8 mouse cellular contexts compared by ENCODE assay signal in the genomic region with DNA sequence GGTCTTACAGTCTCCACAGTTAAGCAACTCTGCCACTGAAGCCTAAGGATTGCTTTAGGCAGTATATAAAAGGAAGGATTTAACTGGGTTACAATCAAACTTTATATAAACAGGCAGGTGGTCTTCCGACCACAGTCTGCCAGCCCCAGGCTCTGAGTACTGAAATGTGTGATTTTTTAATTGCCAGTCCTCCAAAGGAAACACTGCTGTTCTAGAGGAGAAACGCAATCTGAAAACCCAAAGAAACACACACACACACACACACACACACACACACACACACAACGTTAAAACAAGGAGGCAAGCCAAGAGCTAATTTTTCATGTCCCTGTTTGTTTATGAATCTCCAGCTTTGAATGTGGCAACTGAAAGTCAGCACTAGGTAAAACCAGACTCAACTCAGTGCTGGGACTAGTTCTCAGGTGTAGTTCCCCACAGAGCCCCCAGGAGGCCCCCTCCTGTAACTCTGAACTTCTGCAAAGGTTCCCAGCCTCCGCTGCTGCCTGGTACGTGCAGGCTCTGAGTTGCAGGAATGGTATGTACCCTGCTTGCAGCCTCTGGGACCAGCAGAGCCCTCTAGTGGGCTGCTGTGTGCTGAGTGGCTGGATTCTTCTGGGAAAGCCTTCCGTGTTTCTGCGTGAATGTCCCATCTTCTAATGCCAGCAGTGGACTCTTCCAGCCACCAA. TPM values are rescaled to one million over a fixed set of nuclear protein-coding genes. Genes with fewer than 3 reads are reported as not detected.
DNase-seq lines count a peak whose midpoint lies in the region; ATAC-seq and TF ChIP-seq lines count a peak whose summit lies in the region.

No protein-coding gene starts in this region.

- WGBS in forebrain, embryonic 16.5 days: 12% methylated on average over 7 of the region's 7 CpGs
- whole genome bisulfite sequencing in lung, adult 2 months: 7% methylated on average over 7 of the region's 7 CpGs

- no peak overlapping the region for H3K4me2 ChIP-seq in forebrain, embryonic 16.5 days (ENCODE audit: low read length)

- peak overlapping the region; percentile 55 for H3K4me3 ChIP-seq in E14TG2a.4 (replicated peaks; ENCODE audit: low read length)
- no peak overlapping the region for H3K4me3 ChIP-seq in forebrain, embryonic 16.5 days (replicated peaks; ENCODE audit: low read length)
- H3K4me3 ChIP-seq in layer of hippocampus, adult 2 months: no peak overlapping the region; the same call in 1 of the 2 replicates
- no peak overlapping the region for H3K4me3 ChIP-seq in lung, adult 2 months (replicated peaks; ENCODE audit: extremely low read depth, low read depth, low read length)

- peaks cover 38% of the 10 kb centered on the region for H3K4me1 ChIP-seq in E14TG2a.4 (replicated peaks; ENCODE audit: low read depth, low read length)
- peaks cover 24% of the 10 kb centered on the region for H3K4me1 ChIP-seq in forebrain, embryonic 16.5 days (replicated peaks; ENCODE audit: control insufficient read depth, insufficient read depth, low read length)
- H3K4me1 ChIP-seq in lung, adult 2 months (ENCODE audit: control insufficient read depth, insufficient read depth, low read length): peaks cover 8% of the 10 kb centered on the region

- no peak overlapping the region for H3K9ac ChIP-seq in forebrain, embryonic 16.5 days (replicated peaks; ENCODE audit: low read depth, low read length)

- peak; percentile 72 for TF ChIP-seq CTCF in E14TG2a.4 (conservative IDR thresholded peaks at IDR 0.05; ENCODE audit: low read length)
- TF ChIP-seq CTCF in layer of hippocampus, adult 2 months (conservative IDR thresholded peaks at IDR 0.05): peak; percentile 87
- peak; percentile 82 for TF ChIP-seq CTCF in lung, adult 2 months (IDR thresholded peaks at IDR 0.05; ENCODE audit: insufficient read depth, low read length)

- no peak for TF ChIP-seq POLR2A in lung, adult 2 months (IDR thresholded peaks at IDR 0.05; ENCODE audit: borderline replicate concordance, extremely low read depth, low read depth, low read length)

- H3K9me3 ChIP-seq in E14TG2a.4 (ENCODE audit: low read length): no peaks in the 10 kb centered on the region
- no peaks in the 10 kb centered on the region for H3K9me3 ChIP-seq in forebrain, embryonic 16.5 days (ENCODE audit: control insufficient read depth, low read length)

- peaks cover 3% of the 10 kb centered on the region; the same call in 1 of the 2 replicates for H3K36me3 ChIP-seq in E14TG2a.4 (ENCODE audit: insufficient read depth, low read length)
- H3K36me3 ChIP-seq in forebrain, embryonic 16.5 days (ENCODE audit: control insufficient read depth, insufficient read depth): peaks cover 4% of the 10 kb centered on the region; the same call in 1 of the 2 replicates

- peak overlapping the region; percentile 72 for H3K27ac ChIP-seq in forebrain, embryonic 16.5 days (ENCODE audit: low read length)
- peak overlapping the region; percentile 80 for H3K27ac ChIP-seq in layer of hippocampus, adult 2 months

- peak; percentile 90 for DNase-seq in adrenal gland, postnatal 14 days
- peak; percentile 76 for DNase-seq in heart, postnatal 25 days (ENCODE audit: low spot score)
- DNase-seq in layer of hippocampus, adult 2 months (ENCODE audit: low spot score in 2 of 2): peak; percentile 56 to 57
- peak; percentile 79 for DNase-seq in lung, adult 2 months
- DNase-seq in ovary, postnatal 36 days (ENCODE audit: low spot score): peak; percentile 76
- peak; percentile 87 for DNase-seq in thymus, postnatal 4 days

- intact Hi-C loops in heart, postnatal 25 days (cut with DNase I): loop anchor here (2.0 kb wide), 2 partner anchors 26 to 44 kb away; no protein-coding TSS in a partner anchor

- ATAC-seq in forebrain, embryonic 16.5 days: peak; percentile 68

- no peaks in the 10 kb centered on the region for H3K27me3 ChIP-seq in E14TG2a.4 (ENCODE audit: insufficient read depth, low read length)
- no peaks in the 10 kb centered on the region for H3K27me3 ChIP-seq in forebrain, embryonic 16.5 days (replicated peaks; ENCODE audit: control insufficient read depth, insufficient read depth, low read length)

RNA-seq across cellular contexts. Expression of gene Kctd10, which starts 23.9 kb away (rescaled TPM):
- 65.5 and 75.1 TPM in 2 replicates for total RNA-seq in adrenal gland, postnatal 14 days (2021)
- 90.4 and 98.5 TPM in 2 replicates for polyA plus RNA-seq in forebrain, embryonic 16.5 days (2015; fragmentation: Nextera tagmentation; extraction: Ambion mirVana)
- total RNA-seq in heart, postnatal 25 days (2021): 10 to 100 TPM; 52.2 to 55.0 TPM
- total RNA-seq in layer of hippocampus, adult 2 months (2021): 10 to 100 TPM; 51.5 to 51.7 TPM
- polyA plus RNA-seq in lung, adult 2 months (2012; rRNA removed): 278 and 318 TPM in 2 replicates

RNA-seq across cellular contexts. Expression of gene Ube3b, which starts 24.0 kb away (rescaled TPM):
- 61.5 and 74.2 TPM in 2 replicates for total RNA-seq in adrenal gland, postnatal 14 days (2021)
- polyA plus RNA-seq in forebrain, embryonic 16.5 days (2015; fragmentation: Nextera tagmentation; extraction: Ambion mirVana): 44.9 and 47.5 TPM in 2 replicates
- total RNA-seq in heart, postnatal 25 days (2021): 10 to 100 TPM; 85.4 to 93.5 TPM
- 10 to 100 TPM; 80.8 to 85.6 TPM for total RNA-seq in layer of hippocampus, adult 2 months (2021)
- 69.2 and 74.3 TPM in 2 replicates for polyA plus RNA-seq in lung, adult 2 months (2012; rRNA removed)
